Mouse (Mus musculus) ES-E14 (cell line): Measurements from ENCODE around the gene 1700030K09Rik.

Experiments
- CHD2 ChIP-seq: IDR thresholded peaks from 2 replicates; pipeline ENCODE4 v1.6.1; 2014; ENCODE audit warnings: mild to moderate bottlenecking, low read depth, low read length, inconsistent platforms
- HCFC1 ChIP-seq: IDR thresholded peaks from 2 replicates; pipeline ENCODE4 v1.6.1; 2012; ENCODE audit warnings: low read length, inconsistent platforms, borderline replicate concordance; ENCODE audit not compliant: insufficient read depth
- MAFK ChIP-seq: IDR thresholded peaks from 2 replicates; pipeline ENCODE4 v1.6.1; 2014; ENCODE audit warnings: mild to moderate bottlenecking, low read depth, low read length, inconsistent platforms; ENCODE audit not compliant: insufficient read depth
- ZC3H11A ChIP-seq: IDR thresholded peaks from 2 replicates; pipeline ENCODE4 v1.6.1; 2012; ENCODE audit warnings: low read depth, mild to moderate bottlenecking, inconsistent platforms, low read length, borderline replicate concordance
- ZNF384 ChIP-seq: IDR thresholded peaks from 2 replicates; pipeline ENCODE4 v1.6.1; 2012; ENCODE audit warnings: low read depth, low read length, inconsistent platforms

DNA sequence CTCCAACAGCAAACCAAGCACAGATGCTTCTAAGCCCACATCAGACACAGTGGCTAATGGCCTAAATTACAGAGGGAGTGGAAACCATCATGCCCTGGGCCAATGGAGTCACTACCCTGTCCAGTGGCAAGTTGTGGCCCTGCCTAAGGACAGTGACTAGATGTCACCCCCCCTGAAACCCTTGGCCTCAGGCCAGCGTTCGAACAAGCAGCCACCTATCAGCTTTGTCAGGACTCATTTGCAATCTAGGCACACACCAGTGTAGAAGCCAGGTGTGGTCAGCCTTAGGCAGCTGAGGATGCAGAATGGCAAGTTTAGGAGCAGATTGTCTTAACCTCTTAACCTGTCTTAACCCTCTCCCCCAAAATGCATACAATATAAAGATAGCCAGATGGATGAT, 28.4 kb upstream of the 1700030K09Rik start:
- TF ChIP-seq HCFC1, result no peak
- TF ChIP-seq ZC3H11A, result no peak
- TF ChIP-seq CHD2, result no peak
- no peak for TF ChIP-seq MAFK
- TF ChIP-seq ZNF384, result no peak
